Mouse (Mus musculus) MEL (cell line): ENCODE measurements at regions not wholly inside any gene's neighbourhood (a gene's known extent, or its start where the extent isn't known, plus 50 kb on each side); places are given as distances from the start of the nearest gene placed in this dataset.

ENCODE experiments used
- DNase-seq: peaks from one replicate; pipeline ENCODE4 v3.0.0; 2011; ENCODE audit warnings: low read depth, low spot score
- H3K27ac ChIP-seq: 2 replicates; pipeline ENCODE4 v1.5.1; 2012; ENCODE audit warnings: low read depth, mild to moderate bottlenecking, control low read depth, low read length, moderate library complexity; ENCODE audit not compliant: control insufficient read depth
- H3K27me3 ChIP-seq, 2 experiments: fragments of 150-350 bp in 1 of 2; sonication (generic) in 1 of 2; 2 replicates each; pipeline ENCODE4 v1.6.1; 2012; ENCODE audit warnings: low read length in 2 of 2, mild to moderate bottlenecking in 2 of 2, improper control_type of control experiment in 1 of 2, moderate library complexity in 1 of 2; ENCODE audit not compliant: insufficient read depth in 2 of 2, control insufficient read depth in 1 of 2
- H3K36me3 ChIP-seq, 2 experiments: 2 replicates each; pipeline ENCODE4 v1.6.1; 2012 to 2014; ENCODE audit warnings: low read length in 2 of 2, improper control_type of control experiment in 1 of 2, inconsistent platforms in 1 of 2, mild to moderate bottlenecking in 1 of 2; ENCODE audit not compliant: insufficient read depth in 2 of 2, control insufficient read depth in 1 of 2
- H3K4me1 ChIP-seq, 2 experiments: fragments of 150-350 bp in 1 of 2; sonication (generic) in 1 of 2; 2 replicates each; pipeline ENCODE4 v1.6.1; 2012; ENCODE audit warnings: low read length in 2 of 2, improper control_type of control experiment in 1 of 2, mild to moderate bottlenecking in 1 of 2; ENCODE audit not compliant: insufficient read depth in 2 of 2, control insufficient read depth in 1 of 2
- H3K4me3 ChIP-seq, 2 experiments: fragments of 150-350 bp in 1 of 2; sonication (generic) in 1 of 2; 2 replicates each; pipeline ENCODE4 v1.5.1; 2012; ENCODE audit warnings: low read depth in 2 of 2, low read length in 2 of 2, mild to moderate bottlenecking in 2 of 2, moderate library complexity in 2 of 2, control low read depth in 1 of 2, improper control_type of control experiment in 1 of 2; ENCODE audit not compliant: control insufficient read depth in 1 of 2, insufficient read depth in 1 of 2
- H3K79me2 ChIP-seq: 2 replicates; pipeline ENCODE4 v1.6.1; 2012; ENCODE audit warnings: mild to moderate bottlenecking, low read length, moderate library complexity; ENCODE audit not compliant: control insufficient read depth, poor library complexity, insufficient read depth
- H3K9ac ChIP-seq: 2 replicates; pipeline ENCODE4 v1.6.1; 2012; ENCODE audit warnings: low read depth, mild to moderate bottlenecking, control low read depth, low read length, moderate library complexity; ENCODE audit not compliant: control insufficient read depth, poor library complexity, severe bottlenecking
- H3K9me3 ChIP-seq: fragments of 150-350 bp; sonication (generic); replicated peaks from 2 replicates; pipeline ENCODE4 v1.6.1; 2012; ENCODE audit warnings: mild to moderate bottlenecking, low read length, improper control_type of control experiment, moderate library complexity; ENCODE audit not compliant: insufficient read depth
- E2F4 ChIP-seq: IDR thresholded peaks from 2 replicates; pipeline ENCODE4 v1.6.1; 2011; ENCODE audit warnings: low read depth, low read length, improper control_type of control experiment, borderline replicate concordance
- GATA1 ChIP-seq: IDR thresholded peaks from 2 replicates; pipeline ENCODE4 v1.6.1; 2011; ENCODE audit warnings: low read depth, low read length, improper control_type of control experiment
- KAT2A ChIP-seq: conservative IDR thresholded peaks from 2 replicates; pipeline ENCODE4 v1.6.1; 2012; ENCODE audit warnings: low read depth, low read length, improper control_type of control experiment, inconsistent platforms
- MAZ ChIP-seq: IDR thresholded peaks from 2 replicates; pipeline ENCODE4 v1.6.1; 2012; ENCODE audit warnings: low read depth, mild to moderate bottlenecking, inconsistent platforms, low read length, improper control_type of control experiment
- MXI1 ChIP-seq: IDR thresholded peaks from 2 replicates; pipeline ENCODE4 v1.6.1; 2011; ENCODE audit warnings: mild to moderate bottlenecking, low read depth, low read length, improper control_type of control experiment
- MYC ChIP-seq: IDR thresholded peaks from 2 replicates; pipeline ENCODE4 v1.6.1; 2011; ENCODE audit warnings: low read depth, mild to moderate bottlenecking, low read length, improper control_type of control experiment, moderate library complexity
- RAD21 ChIP-seq: IDR thresholded peaks from 2 replicates; pipeline ENCODE4 v1.6.1; 2011; ENCODE audit warnings: mild to moderate bottlenecking, low read depth, low read length, improper control_type of control experiment
- SMC3 ChIP-seq: IDR thresholded peaks from 2 replicates; pipeline ENCODE4 v1.6.1; 2011; ENCODE audit warnings: low read depth, low read length, improper control_type of control experiment
- TAL1 ChIP-seq: IDR thresholded peaks from 2 replicates; pipeline ENCODE4 v1.6.1; 2012; ENCODE audit warnings: mild to moderate bottlenecking, inconsistent platforms, low read length, moderate library complexity, mixed read lengths
- TBP ChIP-seq: IDR thresholded peaks from 2 replicates; pipeline ENCODE4 v1.8.0; 2011; ENCODE audit warnings: low read depth, low read length, improper control_type of control experiment
- UBTF ChIP-seq: IDR thresholded peaks from 2 replicates; pipeline ENCODE4 v1.6.1; 2012; ENCODE audit warnings: low read depth, mild to moderate bottlenecking, inconsistent platforms, low read length, improper control_type of control experiment, moderate library complexity, borderline replicate concordance; ENCODE audit not compliant: insufficient read depth
- USF1 ChIP-seq: IDR thresholded peaks from 2 replicates; pipeline ENCODE4 v1.6.1; 2014; ENCODE audit warnings: low read depth, mild to moderate bottlenecking, inconsistent platforms, low read length, improper control_type of control experiment, moderate library complexity
- ZC3H11A ChIP-seq: IDR thresholded peaks from 2 replicates; pipeline ENCODE4 v1.6.1; 2012; ENCODE audit warnings: low read depth, mild to moderate bottlenecking, inconsistent platforms, low read length, improper control_type of control experiment
- ZKSCAN1 ChIP-seq: IDR thresholded peaks from 2 replicates; pipeline ENCODE4 v1.6.1; 2012; ENCODE audit warnings: low read depth, mild to moderate bottlenecking, inconsistent platforms, low read length, improper control_type of control experiment, moderate library complexity
- ZMIZ1 ChIP-seq: IDR thresholded peaks from 2 replicates; pipeline ENCODE4 v1.6.1; 2012; ENCODE audit warnings: low read depth, mild to moderate bottlenecking, inconsistent platforms, low read length, improper control_type of control experiment, moderate library complexity
- ZNF384 ChIP-seq: IDR thresholded peaks from 2 replicates; pipeline ENCODE4 v1.6.1; 2012; ENCODE audit warnings: low read depth, mild to moderate bottlenecking, inconsistent platforms, low read length, improper control_type of control experiment

GRCm38 (mm10) chr3:102657531-102658060 lies 76.7 kb upstream of the Tspan2 start:
- Histone ChIP-seq H3K27ac (no peak overlapping the region), H3K4me3 (no peak overlapping the region), H3K79me2 (no peaks in the 10 kb centered on the region), H3K9ac (no peak overlapping the region), H3K36me3 (no peaks in the 10 kb centered on the region), H3K27me3 (no peaks in the 10 kb centered on the region), H3K9me3 (no peaks in the 10 kb centered on the region), H3K4me1 (no peaks in the 10 kb centered on the region)
- TF ChIP-seq UBTF (no peak), KAT2A (no peak), ZMIZ1 (no peak), ZNF384 (no peak), ZC3H11A (no peak)
- DNase-seq = no peak

GRCm38 (mm10) chr3:102659352-102659751 lies 75.0 kb upstream of the Tspan2 start:
- Histone ChIP-seq H3K79me2 (no peaks in the 10 kb centered on the region), H3K4me1 (no peaks in the 10 kb centered on the region), H3K9me3 (no peaks in the 10 kb centered on the region), H3K4me3 (no peak overlapping the region), H3K27ac (no peak overlapping the region), H3K36me3 (no peaks in the 10 kb centered on the region), H3K9ac (no peak overlapping the region), H3K27me3 (no peaks in the 10 kb centered on the region)
- DNase-seq = no peak
- TF ChIP-seq UBTF = no peak
- TF ChIP-seq USF1 = no peak
- no peak for TF ChIP-seq MXI1
- TF ChIP-seq ZNF384 = no peak
- no peak for TF ChIP-seq SMC3
- no peak for TF ChIP-seq TAL1
- no peak for TF ChIP-seq MYC
- no peak for TF ChIP-seq MAZ
- TF ChIP-seq RAD21 = no peak
- TF ChIP-seq TBP = no peak
- no peak for TF ChIP-seq GATA1
- no peak for TF ChIP-seq E2F4
- TF ChIP-seq KAT2A = no peak
- no peak for TF ChIP-seq ZKSCAN1
